Mouse (Mus musculus): ENCODE results near the gene Caprin1.

The Caprin1 gene

DNA sequence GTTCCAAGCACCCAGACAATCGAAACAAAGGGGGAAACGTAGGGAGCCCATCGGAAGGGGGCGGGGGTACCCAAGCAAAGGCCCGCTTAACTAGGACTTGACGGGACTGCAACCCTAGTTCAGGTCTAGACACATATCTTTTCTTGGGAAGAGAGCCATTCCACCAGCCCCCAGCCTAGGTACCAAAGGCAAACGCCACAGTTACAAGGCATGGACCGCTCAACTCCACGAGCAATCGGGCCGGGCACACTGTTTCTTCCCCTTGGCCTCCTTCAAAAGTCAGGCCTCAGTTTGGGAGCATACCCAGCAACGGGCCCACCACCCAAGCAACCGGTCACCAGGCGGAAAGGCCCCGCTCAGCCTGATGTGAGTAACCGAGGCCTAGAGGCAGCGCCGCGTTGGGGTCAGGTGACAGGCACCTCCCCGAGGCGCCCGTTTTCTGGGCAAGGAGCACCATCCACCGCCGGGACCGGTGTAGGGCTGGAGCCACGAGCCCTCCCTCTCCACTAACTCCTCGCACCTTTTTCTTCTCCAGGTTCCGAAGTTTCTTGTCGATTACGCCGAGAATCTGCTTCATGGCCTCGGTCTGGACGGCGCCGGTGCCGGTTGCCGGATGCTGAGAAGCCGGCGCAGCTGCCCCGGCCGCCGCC, 1.1 kb downstream of the Caprin1 start:
- peak in 1 of 2 experiments; percentile 63 for DNase-seq

DNA sequence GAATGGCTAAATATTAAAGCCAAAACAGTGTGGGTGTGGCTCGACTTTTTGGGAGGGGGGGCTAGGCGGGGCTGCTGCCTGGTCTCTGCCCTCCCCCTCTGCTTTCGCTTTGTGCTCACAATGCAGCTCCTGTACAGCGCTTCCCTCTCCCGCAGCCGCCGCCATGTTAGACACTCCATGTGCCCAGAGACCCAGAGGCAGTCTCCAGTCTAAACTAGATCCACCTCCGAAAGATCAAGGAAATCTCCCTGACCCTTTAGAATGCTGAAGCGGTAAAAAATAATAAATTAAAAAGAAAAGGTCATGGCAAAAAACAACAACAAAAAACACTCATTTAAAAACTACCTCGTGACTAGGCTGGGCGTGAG, 1.6 kb downstream of the Caprin1 start:
- DNase-seq, result peak; percentile 35 to 40

DNA sequence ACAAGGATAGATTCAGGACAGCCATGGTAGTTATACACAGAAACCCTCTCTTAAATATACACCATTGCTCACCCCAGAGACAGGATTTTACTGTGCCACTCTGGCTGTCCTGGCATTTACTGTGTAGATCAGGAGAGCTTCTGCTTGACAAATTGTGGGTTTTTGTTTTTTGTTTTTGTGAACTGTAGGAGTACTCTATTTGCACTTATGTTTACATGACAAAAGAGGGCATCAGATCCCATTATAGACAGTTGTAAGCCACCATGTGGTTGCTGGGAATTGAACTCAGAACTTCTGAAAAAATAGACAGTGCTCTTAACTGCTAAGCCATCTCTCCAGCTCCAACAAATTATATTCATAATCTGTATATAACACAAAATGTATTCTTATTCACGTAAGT, 5.4 kb downstream of the Caprin1 start:
- no peak for DNase-seq

DNA sequence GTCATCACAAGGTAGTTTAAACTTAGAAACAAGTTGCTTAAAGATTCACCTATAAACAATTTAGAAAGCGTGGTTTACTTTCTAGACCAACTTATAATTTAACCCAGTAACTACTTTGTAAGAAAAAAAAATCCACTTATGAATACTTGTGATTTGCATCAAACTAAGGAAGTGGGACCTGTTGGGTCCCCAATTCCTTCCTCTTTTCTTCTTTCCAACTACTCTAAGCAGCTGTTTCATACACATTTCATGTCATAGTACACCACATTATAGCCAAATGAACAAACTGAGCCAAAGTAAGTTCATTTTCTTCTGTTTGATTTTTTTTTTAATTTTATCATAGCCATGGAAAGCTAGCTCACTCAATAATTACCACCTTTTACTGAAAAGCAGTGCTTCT, 11.7 kb downstream of the Caprin1 start:
- no peak for DNase-seq

DNA sequence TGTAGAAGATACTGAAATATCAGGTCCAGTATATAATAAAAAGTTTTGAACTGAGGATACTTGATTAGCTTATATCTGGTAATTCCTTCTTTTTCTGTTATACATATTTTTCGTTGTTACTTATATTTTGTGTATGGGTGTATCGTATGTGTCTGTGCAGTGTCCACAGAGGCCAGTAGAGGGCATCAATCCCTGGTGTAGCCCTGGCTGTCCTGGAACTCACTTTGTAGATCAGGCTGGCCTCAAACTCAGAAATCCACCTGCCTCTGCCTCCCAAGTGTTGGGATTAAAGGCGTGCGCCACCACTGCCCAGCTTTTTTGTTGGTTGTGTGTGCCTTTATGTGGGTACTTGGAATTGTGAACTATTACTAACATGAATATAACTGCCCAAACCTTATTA, 12.8 kb downstream of the Caprin1 start:
- peak in 1 of 2 experiments; percentile 14 for DNase-seq

DNA sequence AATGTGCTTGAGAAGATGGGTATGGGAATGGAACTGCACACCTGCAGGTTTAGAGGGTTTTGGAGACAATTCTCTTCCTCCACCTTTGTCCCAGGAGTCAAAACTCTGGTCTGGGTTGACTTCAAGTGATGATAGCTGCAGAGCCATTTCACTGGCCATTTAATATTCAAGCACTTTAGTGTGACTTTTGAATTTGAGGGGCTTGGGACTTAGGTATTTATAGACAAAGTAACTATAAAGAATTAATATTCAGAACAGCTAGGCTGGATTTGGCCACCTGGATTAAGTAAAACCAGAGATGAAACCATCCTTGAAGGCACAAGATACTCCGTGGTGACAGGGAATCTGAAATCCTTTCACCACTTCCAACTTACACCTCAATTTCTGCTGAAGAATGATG, 35.0 kb downstream of the Caprin1 start:
- DNase-seq, result no peak

DNA sequence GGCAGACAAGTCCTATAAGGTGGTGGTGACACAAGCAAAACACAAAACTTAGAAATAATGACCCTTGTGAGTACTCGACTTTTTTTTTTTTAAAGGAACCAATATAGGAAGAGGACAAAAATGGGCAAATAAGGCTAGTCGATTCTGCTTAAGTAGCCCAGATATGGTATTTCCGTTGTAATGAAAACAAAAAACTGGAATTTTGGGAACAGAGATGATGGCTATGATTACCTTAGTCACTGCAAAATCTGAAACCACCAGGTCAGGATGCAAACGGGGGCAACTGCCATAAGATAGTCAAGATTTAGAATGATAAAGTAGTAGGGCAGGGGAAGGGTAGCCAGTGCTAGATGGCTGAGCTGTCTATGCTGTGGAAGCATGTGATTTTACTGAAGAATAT, 35.5 kb downstream of the Caprin1 start:
- DNase-seq, result no peak

DNA sequence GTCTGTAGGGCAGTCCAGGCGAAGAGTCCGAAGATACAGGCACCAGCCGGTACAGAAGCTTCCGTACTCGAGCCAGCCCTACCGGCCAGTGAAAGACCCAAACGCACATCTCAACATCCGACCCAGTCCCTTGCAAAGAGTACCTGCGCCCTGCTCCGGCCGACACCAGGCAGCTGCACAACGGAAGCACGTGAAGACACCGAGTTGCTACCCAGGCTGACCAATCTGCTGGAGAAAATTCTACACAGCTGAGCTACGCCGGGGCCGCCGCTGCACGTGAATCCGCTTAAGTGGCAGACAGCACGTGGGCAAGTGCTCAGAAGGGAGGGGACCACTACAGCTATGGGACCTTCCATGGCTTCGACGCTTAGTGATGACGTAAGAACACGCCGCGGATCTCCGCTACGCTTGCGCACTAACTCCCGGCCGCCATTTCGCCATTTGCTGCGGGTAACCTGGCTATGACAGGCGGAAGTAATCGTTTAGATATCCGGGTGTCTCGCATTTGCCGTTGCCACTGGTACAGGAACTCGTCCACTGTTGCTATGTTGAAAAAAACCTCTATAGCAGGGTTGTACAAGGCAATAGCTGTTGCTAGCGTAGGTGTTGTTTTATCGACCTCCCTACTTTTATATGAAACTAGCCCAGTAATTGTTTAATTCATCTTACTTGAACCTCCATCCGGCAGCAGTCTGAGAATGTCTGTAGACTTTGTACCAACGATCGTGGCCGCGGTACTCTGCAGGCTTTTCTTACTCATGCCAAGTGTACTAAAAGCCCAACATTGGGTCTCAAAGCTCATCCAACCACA, 36.3 kb downstream of the Caprin1 start, which contains the start of gene Nat10:
TSS of gene Nat10 (minus strand) at position 365 of the 811 bp plus-strand sequence.
- peak; percentile 98 to 100 for DNase-seq

DNA sequence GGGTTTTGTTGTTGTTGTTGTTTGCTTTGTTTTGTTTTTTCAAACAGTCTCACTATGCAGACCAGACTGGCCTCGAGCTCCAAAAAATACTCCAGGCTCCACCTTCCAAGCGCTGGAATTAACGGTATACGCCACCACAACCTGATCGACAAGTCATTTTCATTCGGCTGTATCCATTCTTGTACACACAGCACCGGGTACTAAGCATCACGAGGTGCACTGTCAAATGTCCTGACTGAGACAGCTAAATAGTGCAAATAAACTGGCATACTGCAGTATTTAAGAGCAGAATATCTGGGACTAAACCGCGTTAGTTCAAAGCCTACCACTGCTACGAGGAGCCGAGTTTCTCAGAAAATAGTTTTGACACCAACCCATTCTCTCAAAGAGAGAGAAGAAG, 37.0 kb downstream of the Caprin1 start:
- DNase-seq, result peak in 1 of 2 experiments; percentile 9

DNA sequence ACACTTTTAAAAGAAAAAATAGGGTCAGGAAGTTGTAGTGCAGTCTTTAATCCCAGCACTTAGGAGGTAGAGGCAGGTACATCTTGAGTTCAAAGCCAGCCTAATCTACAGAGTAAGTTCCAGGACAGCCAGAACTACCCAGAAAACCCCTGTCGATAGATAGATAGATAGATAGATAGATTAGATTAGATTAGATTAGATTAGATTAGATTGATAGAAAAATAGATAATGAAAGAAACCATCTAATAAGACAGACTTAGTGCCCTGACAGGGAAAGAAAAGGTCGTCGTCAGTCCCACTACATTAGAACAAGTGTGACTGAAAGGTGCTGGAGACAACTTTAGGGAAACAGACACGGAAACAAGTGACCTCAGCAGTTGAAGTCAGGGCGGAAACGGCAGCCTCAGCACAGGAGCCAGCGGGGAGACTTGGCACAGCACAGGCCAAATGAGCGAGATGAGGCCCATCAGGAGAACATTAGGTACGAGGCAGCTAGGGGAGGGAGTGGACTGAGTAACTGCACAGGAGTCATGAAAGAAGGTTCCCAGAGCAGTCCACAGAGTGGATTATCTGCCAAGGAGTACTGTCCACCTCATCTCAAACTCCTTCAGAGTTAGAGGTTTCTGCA, 41.9 kb downstream of the Caprin1 start:
- no peak for DNase-seq

DNA sequence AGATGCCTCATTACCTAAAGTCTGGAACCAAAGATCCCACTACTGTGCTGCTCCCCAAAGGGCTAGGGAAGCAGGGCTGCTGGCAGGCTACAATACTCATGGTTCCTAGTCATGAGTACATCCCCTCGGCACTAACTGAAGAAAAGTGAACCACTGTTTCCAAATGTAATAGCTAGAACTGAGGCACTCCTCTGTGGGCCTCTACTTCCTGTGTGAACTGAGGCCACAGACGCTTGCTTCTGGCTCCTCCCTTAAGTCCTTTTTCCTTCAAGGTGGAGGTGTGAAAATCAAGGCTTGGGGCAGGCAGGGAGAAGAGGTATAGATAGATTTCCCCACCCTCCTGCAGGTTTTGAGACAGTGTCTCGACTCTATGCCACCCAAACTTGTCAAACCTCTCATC, 42.8 kb downstream of the Caprin1 start:
- DNase-seq, result no peak

DNA sequence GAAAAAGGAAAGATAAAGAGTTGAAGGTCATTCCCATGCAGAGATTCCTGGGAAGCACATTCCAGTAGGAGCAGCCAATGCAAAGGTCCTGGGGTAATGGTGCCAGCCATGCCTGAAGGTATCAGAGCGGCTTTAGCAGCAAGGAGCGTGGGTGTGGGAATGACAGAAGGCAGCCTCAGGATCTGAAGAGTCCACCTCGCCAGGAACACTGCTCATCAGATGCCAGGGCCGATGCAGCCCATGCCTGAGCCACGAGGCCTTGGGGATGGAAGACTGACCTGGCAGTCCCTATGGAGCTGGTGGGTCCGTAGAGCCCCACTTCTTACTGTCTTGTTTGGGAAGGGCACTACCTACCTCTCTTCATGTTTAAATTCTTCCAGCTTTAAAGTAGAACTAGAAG, 45.7 kb downstream of the Caprin1 start:
- no peak for DNase-seq

DNA sequence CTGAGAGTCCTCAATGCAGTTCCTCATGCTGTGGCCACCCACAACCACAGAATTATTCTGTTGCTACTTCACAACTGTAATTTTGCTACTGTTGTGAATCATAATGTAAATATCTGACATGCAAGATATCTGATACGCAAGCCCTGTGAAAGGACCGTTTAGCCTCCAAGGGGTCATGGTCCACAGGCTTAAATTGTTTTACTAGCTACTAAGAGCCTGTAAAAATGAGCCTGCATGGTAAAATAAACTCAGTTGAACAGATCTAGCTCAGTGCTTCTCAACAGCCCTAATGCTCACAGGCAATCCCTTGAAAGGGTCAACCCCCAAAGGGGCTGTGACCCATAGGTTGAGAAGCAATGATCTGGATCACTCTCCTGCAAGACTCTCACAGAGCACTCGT, 48.4 kb downstream of the Caprin1 start:
- DNase-seq, result no peak

DNA sequence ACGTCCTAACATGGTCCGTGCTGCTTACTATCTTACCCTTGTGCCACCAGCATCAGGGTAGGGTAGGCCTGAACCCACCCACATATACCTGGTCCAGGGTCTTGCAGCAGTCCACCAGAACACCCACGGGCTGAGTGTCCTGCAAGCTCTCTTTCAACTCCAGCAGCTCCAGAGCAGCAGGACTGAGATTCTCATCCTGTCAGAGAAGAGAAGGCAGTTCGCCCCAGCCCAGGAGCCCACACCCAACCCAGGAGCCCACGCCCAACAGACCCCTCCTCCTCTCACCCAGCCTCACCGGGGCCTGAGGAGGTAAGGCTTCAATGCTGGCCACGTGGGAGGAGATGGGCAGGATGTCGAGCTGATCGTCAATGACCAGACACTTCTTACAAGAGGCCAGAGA, 49.6 kb downstream of the Caprin1 start:
- DNase-seq, result no peak

DNA sequence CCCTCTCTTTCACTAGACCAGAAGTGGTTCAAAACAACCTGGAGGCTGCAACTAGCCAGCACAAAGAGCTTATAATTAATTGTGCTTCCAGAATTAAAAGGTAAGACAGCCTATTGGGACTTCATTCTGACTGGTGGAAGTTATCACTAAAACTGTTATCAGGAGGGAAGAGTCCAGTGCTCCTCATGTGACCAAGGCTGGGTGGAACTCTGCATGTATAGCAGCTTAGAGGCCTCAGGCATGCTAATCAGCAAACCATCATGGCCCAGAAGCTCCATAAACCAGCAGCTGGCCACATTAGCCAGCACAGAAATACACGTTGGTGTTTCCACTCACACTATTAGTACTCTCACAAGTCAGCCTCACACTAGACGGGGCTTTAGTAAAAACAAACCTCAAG, 50.7 kb downstream of the Caprin1 start:
- no peak for DNase-seq

DNA sequence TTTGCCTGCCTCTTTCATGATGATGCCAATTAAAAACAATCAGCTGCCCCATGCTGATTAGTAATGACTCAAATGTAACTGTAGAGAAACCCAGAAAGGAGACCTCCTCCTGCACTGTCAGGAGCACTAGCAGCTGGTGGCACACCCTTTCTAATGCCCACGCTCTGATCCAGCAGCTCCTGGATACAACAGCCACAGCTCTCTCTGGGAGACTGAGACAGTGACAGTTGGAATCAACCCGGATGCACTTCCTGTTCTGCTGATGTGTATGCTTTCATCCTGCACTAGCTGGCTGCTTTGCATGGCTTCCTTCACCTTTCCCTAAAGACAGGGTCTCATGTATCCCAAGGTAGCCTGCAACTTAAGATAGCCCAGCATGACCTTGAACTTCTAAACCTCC, 51.4 kb downstream of the Caprin1 start:
- no peak for DNase-seq

DNA sequence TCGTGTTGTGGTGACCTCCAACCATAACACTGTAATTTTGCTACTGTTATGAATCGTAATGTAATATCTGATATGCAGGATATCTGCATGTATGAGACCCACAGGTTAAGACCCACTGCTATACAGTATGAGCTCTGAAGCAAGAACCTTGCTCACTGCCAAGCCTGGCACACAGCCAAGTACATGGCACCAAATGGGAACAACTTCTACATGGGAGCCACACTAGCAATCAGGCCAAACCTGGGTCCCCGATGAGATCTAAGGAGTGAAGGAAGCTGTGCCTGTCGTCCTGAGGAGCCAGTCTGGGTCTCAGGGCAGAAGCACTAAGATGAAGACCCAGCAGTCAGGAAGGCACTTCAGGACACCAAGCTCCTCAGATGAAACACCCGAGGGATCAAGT, 52.0 kb downstream of the Caprin1 start:
- peak; percentile 16 to 21 for DNase-seq

DNA sequence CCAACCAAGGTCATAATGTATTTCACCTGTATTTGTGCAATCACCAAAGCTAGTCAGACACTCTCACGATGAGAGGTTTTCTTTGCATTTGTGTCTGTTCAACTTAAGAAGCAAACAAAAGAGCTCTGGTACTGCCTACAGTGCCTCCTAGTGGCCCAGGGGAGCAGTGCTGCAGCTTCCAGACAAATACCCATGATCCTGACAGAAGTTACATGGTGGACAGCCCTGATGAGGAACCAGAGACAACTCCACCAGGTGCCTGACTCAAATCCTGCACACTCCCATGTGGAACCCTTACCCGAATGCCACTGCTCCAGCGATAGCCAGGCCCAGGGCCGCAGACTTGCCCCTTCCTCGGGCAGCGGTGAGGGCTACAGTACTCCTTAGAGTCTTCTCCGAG, 53.5 kb downstream of the Caprin1 start:
- peak; percentile 63 to 69 for DNase-seq

DNA sequence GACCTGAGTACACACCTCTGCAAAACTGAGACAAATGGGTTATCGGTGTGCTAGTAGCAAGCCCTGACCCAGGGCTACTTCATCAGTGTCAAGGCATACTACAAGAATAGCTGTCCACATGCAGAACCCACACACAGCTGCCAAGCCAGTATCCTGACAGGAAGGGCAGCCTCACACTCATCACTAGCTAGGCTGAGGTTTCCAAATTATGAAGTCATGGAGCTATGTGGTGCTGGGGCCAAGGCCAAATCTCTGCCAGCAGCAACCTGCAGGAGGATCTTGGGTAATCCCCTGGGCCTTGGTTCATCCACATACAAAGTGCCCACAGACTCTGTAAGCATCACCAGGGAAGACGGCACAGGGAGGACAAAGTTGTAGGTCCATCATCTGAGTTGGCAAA, 53.9 kb downstream of the Caprin1 start:
- no peak for DNase-seq

DNA sequence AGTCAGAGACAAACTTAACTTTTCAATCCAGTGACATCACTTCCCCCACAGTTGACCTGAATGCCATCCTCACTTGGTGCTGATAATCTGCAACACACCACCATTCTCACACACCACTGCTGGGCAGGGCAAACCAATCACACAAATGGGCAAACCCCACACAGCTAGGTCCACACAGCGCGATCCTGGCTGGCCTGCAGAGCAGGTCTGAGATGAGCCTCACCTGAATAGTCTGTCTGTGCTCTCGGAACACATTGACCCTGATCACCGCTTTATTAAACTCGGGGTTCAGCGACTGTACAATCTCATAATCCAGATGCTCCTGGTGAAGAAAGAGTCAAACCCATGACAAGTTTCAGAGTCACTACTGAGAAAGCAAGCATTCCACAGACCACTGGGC, 54.6 kb downstream of the Caprin1 start:
- no peak for DNase-seq

DNA sequence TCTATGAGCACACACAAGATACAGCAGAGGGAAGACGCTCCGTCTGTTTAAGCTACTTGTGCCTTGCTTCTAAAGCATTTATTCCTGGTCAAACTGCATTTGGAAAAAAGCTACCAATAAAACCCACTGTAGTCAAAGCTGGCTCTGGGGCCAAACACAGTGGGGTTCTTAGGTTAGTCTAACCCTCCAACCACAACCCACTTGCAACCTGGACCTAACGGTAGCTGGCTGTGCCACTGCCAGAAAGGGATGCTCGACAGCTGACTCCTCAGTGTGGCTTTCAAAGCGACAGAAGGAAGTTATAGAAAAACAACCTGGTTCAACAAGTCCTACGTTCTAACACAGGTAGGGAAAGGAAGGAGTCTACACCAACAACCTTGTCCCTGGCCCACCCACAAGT, 66.0 kb downstream of the Caprin1 start:
- no peak for DNase-seq

DNA sequence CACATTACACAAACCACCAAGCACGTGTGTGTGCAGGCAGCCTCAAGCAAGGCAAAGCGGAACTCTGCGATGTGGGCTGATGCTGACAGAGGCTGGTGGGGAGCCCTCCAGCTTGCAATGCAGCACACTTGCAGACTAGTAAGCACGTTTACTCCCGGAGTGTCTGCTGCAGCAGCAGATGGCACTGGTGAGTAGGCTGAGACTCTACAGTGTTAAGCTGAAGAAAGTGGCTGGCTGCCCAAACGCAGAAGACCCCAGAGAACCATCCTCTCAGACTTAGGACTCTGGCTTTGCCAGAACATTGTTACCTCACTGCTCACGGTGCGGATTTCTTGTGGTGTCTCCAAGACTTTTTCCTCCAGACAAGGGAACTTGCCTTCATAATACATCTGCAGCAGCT, 66.5 kb downstream of the Caprin1 start:
- DNase-seq, result no peak

DNA sequence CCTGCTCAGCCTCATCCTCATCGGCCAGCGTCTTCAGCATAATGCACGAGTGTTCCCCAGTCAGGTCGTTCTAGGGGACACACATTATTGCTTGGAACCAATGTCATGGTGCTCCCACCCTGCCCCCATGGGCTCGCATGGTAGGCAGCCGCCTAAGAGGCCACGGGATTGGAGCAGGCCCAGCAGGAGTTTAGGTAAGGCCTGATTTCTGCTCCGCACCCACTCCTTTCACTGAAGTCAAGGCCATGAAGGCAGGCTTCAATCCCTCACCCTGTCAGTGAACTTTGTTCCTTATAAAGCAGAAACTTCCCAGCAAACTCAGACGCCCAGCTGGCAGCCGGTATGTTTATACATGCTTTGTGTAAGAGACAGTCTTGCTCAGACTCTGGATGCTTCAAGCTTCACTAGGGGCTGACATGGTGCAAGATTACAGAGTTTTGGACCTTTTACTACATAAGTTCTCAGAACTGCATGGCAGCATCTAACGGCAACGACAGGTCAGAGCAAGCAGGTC, 69.4 kb downstream of the Caprin1 start:
- DNase-seq, result no peak

DNA sequence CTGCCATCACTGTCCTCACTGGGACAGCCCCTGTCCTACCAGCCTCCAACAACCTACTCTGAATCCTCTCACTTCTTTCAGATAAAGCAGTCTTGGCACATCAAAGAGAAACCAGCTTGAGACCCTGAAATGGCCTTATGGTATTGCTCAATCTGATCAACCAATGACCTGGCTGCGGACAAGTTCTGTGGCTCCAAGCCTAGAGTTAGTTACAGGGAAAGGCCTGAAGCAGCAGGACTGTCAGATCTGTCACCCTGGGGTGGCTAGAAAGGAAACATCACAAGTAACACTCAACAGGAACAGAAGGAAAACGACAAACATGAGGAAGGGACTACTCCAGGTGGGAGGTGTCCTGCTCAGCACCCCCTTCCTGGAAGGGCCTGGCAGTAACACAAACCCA, 72.9 kb downstream of the Caprin1 start:
- no peak for DNase-seq

All from cerebellum, postnatal 36 days (tissue).